Mouse (Mus musculus) hindbrain, embryonic 16.5 days (tissue): ENCODE results near the gene Rasl11b. TPM values are rescaled to one million over a fixed set of nuclear protein-coding genes. Genes with fewer than 3 reads are reported as not detected.

Source experiments
- ATAC-seq: fragments of 200-750 bp; cut with Nextera tagmentation; 2 replicates; pipeline ENCODE4 v1.8.0; 2017; ENCODE audit warnings: moderate TSS enrichment, moderate library complexity
- H3K27ac ChIP-seq: fragments of 300-500 bp; sonication (generic); 2 replicates; pipeline ENCODE4 v1.5.1; 2014; ENCODE audit warnings: low read depth, mild to moderate bottlenecking, control low read depth, low read length, moderate library complexity
- H3K27me3 ChIP-seq: fragments of 300-500 bp; sonication (generic); replicated peaks from 2 replicates; pipeline ENCODE4 v1.6.1; 2014; ENCODE audit warnings: low read length; ENCODE audit not compliant: control insufficient read depth, insufficient read depth
- H3K36me3 ChIP-seq: fragments of 300-500 bp; sonication (generic); 2 replicates; pipeline ENCODE4 v1.6.1; 2014; ENCODE audit warnings: mild to moderate bottlenecking, low read length, moderate library complexity, mixed read lengths; ENCODE audit not compliant: control insufficient read depth, insufficient read depth
- H3K4me1 ChIP-seq: fragments of 300-500 bp; sonication (generic); 2 replicates; pipeline ENCODE4 v1.6.1; 2014; ENCODE audit warnings: low read depth, low read length; ENCODE audit not compliant: control insufficient read depth, insufficient read depth
- H3K4me2 ChIP-seq: fragments of 300-500 bp; sonication (generic); 2 replicates; pipeline ENCODE4 v1.6.1; 2014; ENCODE audit warnings: mild to moderate bottlenecking, low read length, control low read depth, moderate library complexity
- H3K4me3 ChIP-seq: fragments of 300-500 bp; sonication (generic); 2 replicates; pipeline ENCODE4 v1.5.1; 2014; ENCODE audit warnings: mild to moderate bottlenecking, low read length, control low read depth, moderate library complexity
- H3K9ac ChIP-seq: fragments of 300-500 bp; sonication (generic); 2 replicates; pipeline ENCODE4 v1.6.1; 2014; ENCODE audit warnings: low read depth, mild to moderate bottlenecking, control low read depth, low read length, moderate library complexity
- H3K9me3 ChIP-seq: fragments of 300-500 bp; sonication (generic); 2 replicates; pipeline ENCODE4 v1.6.1; 2014; ENCODE audit warnings: mild to moderate bottlenecking, low read length, moderate library complexity; ENCODE audit not compliant: control insufficient read depth
- WGBS: fragments of 180-500 bp; shearing (Covaris S2); extraction: QIAGEN DNeasy Blood & Tissue Kit; methylation state at CpG from one replicate; pipeline ENCODE4 v1.1.7; 2014; 5-methylcytosine and 5-hydroxymethylcytosine counted together
- polyA plus RNA-seq: library from polyadenylated mRNA; unstranded; fragments of >200 nt; fragmentation: Nextera tagmentation; extraction: Ambion mirVana; gene quantifications from 2 replicates; pipeline ENCODE4 v1.2.1, GENCODE M21; 2015

Rasl11b gene
- polyA plus RNA-seq = 19.9 and 20.7 TPM in 2 replicates

GRCm38 (mm10) chr5:74194841-74195613 lies at the start of gene Rasl11b:
Gene Rasl11b, plus strand, starts transcription at chr5:74195286.
- H3K9ac ChIP-seq = peak within 1 kb of the TSS; percentile 80
- WGBS = under 1% methylated on average over 67 of the region's 82 CpGs
- H3K27me3 ChIP-seq = no peaks in the 10 kb centered on the region
- H3K4me3 ChIP-seq = peak within 1 kb of the TSS; percentile 81
- peak within 1 kb of the TSS; percentile 68 for H3K27ac ChIP-seq
- no peaks in the 10 kb centered on the region for H3K36me3 ChIP-seq
- no peaks in the 10 kb centered on the region for H3K9me3 ChIP-seq
- H3K4me1 ChIP-seq = peaks cover 21% of the 10 kb centered on the region
- ATAC-seq = peak; percentile 96
- peak within 1 kb of the TSS; percentile 89 for H3K4me2 ChIP-seq

GRCm38 (mm10) chr5:74147631-74148030 lies 47.5 kb upstream of the Rasl11b start:
- Histone ChIP-seq H3K4me2 (no peak overlapping the region), H3K9ac (no peak overlapping the region), H3K36me3 (no peaks in the 10 kb centered on the region), H3K4me1 (no peaks in the 10 kb centered on the region), H3K4me3 (no peak overlapping the region), H3K27me3 (no peaks in the 10 kb centered on the region), H3K27ac (no peak overlapping the region), H3K9me3 (no peaks in the 10 kb centered on the region)
- WGBS = 92% methylated on average over 10 of the region's 10 CpGs
- no peak for ATAC-seq

GRCm38 (mm10) chr5:74149975-74150374 lies 45.1 kb upstream of the Rasl11b start:
- Histone ChIP-seq H3K9ac (no peak overlapping the region), H3K27me3 (no peaks in the 10 kb centered on the region), H3K4me2 (no peak overlapping the region), H3K36me3 (no peaks in the 10 kb centered on the region), H3K27ac (no peak overlapping the region), H3K4me3 (no peak overlapping the region), H3K4me1 (no peaks in the 10 kb centered on the region), H3K9me3 (no peaks in the 10 kb centered on the region)
- no peak for ATAC-seq
- 84% methylated on average over 6 of the region's 6 CpGs for WGBS

GRCm38 (mm10) chr5:74151774-74152173 lies 43.3 kb upstream of the Rasl11b start:
- H3K9me3 ChIP-seq = no peaks in the 10 kb centered on the region
- no peak overlapping the region for H3K27ac ChIP-seq
- no peak overlapping the region for H3K4me3 ChIP-seq
- ATAC-seq = no peak
- no peaks in the 10 kb centered on the region for H3K27me3 ChIP-seq
- no peak overlapping the region for H3K9ac ChIP-seq
- no peaks in the 10 kb centered on the region for H3K36me3 ChIP-seq
- no peak overlapping the region for H3K4me2 ChIP-seq
- no peaks in the 10 kb centered on the region for H3K4me1 ChIP-seq
- WGBS = 90% methylated on average over 11 of the region's 11 CpGs

- no peak overlapping the region for H3K4me2 ChIP-seq
- no peaks in the 10 kb centered on the region for H3K4me1 ChIP-seq
- no peak overlapping the region for H3K27ac ChIP-seq
- H3K27me3 ChIP-seq = no peaks in the 10 kb centered on the region
- H3K9me3 ChIP-seq = no peaks in the 10 kb centered on the region
- H3K9ac ChIP-seq = no peak overlapping the region
- ATAC-seq = peak; percentile 45; the same call in 1 of the 2 replicates
- no peaks in the 10 kb centered on the region for H3K36me3 ChIP-seq
- WGBS = 37% methylated on average over 7 of the region's 7 CpGs
- H3K4me3 ChIP-seq = no peak overlapping the region
Observed at GRCm38 (mm10) chr5:74155860-74156351, 39.2 kb upstream of the Rasl11b start.

- no peak overlapping the region for H3K27ac ChIP-seq
- ATAC-seq = no peak
- WGBS = 76% methylated on average over 6 of the region's 6 CpGs
Observed at GRCm38 (mm10) chr5:74158929-74159632, 36.0 kb upstream of the Rasl11b start.

DNA sequence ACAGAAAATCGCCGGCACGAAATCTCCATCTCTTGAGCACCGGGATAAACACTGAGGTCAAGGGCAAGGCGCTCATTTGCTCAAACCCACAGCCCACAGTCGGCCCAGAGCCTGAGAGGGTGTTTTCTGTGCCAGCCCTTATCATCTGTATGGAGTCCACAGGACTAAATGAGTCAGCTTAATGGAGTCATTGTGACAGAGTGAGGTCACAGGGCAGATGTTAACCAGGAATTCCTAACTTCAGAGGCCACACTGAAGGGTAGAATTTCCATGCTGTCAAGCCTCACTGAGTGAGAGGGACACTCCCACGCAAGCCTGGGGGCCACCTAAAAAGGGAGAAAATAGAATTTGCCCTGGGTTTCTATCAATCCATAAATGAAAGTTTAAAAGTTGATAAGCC lies 35.2 kb upstream of the Rasl11b start:
- 77% methylated on average over 7 of the region's 7 CpGs for WGBS
- Histone ChIP-seq H3K4me2 (no peak overlapping the region), H3K27me3 (no peaks in the 10 kb centered on the region), H3K4me3 (no peak overlapping the region), H3K4me1 (peaks cover 11% of the 10 kb centered on the region), H3K36me3 (no peaks in the 10 kb centered on the region), H3K9me3 (no peaks in the 10 kb centered on the region), H3K9ac (no peak overlapping the region), H3K27ac (no peak overlapping the region)
- no peak for ATAC-seq

More at GRCm38 (mm10) chr5:74158929-74159632, 36.0 kb upstream of the Rasl11b start:
- Histone ChIP-seq H3K27me3 (no peaks in the 10 kb centered on the region), H3K4me1 (peaks cover 11% of the 10 kb centered on the region), H3K4me3 (no peak overlapping the region), H3K36me3 (no peaks in the 10 kb centered on the region), H3K9me3 (no peaks in the 10 kb centered on the region), H3K4me2 (no peak overlapping the region), H3K9ac (no peak overlapping the region)

DNA sequence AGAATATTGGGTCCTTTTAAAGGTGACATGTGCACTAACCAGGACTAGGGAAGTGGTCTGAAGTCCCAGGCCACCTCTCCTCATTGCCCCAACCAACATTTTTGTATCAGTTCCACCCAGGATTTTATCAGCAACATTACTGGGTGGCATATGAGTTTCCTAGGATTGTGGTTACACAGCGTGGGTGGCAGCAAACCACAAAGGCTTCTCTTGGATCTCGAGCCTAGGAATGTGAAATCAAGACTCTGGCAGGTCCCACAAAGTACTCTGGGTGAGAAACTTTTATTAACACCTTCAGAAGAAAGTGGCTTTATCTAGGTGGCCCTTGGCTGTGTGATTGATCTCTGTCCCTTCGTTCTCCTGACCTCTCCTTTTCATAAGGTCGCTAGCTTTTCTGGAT lies 34.7 kb upstream of the Rasl11b start:
- H3K4me2 ChIP-seq = no peak overlapping the region

GRCm38 (mm10) chr5:74161297-74161926 lies 33.7 kb upstream of the Rasl11b start:
- 15% methylated on average over 15 of the region's 15 CpGs for WGBS
- Histone ChIP-seq H3K4me3 (peak overlapping the region; percentile 1; the same call in 1 of the 2 replicates), H3K27me3 (no peaks in the 10 kb centered on the region), H3K27ac (no peak overlapping the region), H3K9ac (peak overlapping the region; percentile 29; the same call in 1 of the 2 replicates), H3K4me1 (peaks cover 11% of the 10 kb centered on the region), H3K4me2 (peak overlapping the region; percentile 44), H3K36me3 (no peaks in the 10 kb centered on the region), H3K9me3 (no peaks in the 10 kb centered on the region)
- peak; percentile 79 for ATAC-seq

More for the DNA sequence above, 34.7 kb upstream of the Rasl11b start:
- H3K9ac ChIP-seq = no peak overlapping the region
- no peaks in the 10 kb centered on the region for H3K9me3 ChIP-seq
- no peaks in the 10 kb centered on the region for H3K27me3 ChIP-seq
- no peaks in the 10 kb centered on the region for H3K36me3 ChIP-seq
- peaks cover 11% of the 10 kb centered on the region for H3K4me1 ChIP-seq
- no peak for ATAC-seq
- no peak overlapping the region for H3K4me3 ChIP-seq
- no peak overlapping the region for H3K27ac ChIP-seq
- WGBS = 76% methylated on average over 4 of the region's 4 CpGs
